Mouse (Mus musculus) forebrain, embryonic 14.5 days (tissue): Measurements from ENCODE around the gene Psrc1. TPM values are rescaled to one million over a fixed set of nuclear protein-coding genes. Genes with fewer than 3 reads are reported as not detected.

Source experiments
- ATAC-seq: fragments of 200-750 bp; cut with Nextera tagmentation; 2 replicates; pipeline ENCODE4 v1.8.0; 2017; ENCODE audit warnings: mild to moderate bottlenecking, moderate library complexity
- DNase-seq: peaks from one replicate; pipeline ENCODE4 v3.0.0-alpha.2; 2015; ENCODE audit warnings: low spot score
- H3K27ac ChIP-seq: fragments of 300-500 bp; sonication (generic); 2 replicates; pipeline ENCODE4 v1.5.1; 2014; ENCODE audit warnings: low read depth, mild to moderate bottlenecking, control low read depth, low read length, moderate library complexity
- H3K27me3 ChIP-seq: fragments of 300-500 bp; sonication (generic); replicated peaks from 2 replicates; pipeline ENCODE4 v1.6.1; 2014; ENCODE audit warnings: low read length, control low read depth, mixed read lengths; ENCODE audit not compliant: control insufficient read depth, insufficient read depth
- H3K36me3 ChIP-seq: fragments of 300-500 bp; sonication (generic); 2 replicates; pipeline ENCODE4 v1.6.1; 2014; ENCODE audit warnings: low read length, control low read depth; ENCODE audit not compliant: control insufficient read depth, insufficient read depth
- H3K4me1 ChIP-seq: fragments of 300-500 bp; sonication (generic); 2 replicates; pipeline ENCODE4 v1.6.1; 2014; ENCODE audit warnings: antibody characterized with exemption, low read length, control low read depth; ENCODE audit not compliant: control insufficient read depth, insufficient read depth
- H3K4me2 ChIP-seq: fragments of 300-500 bp; sonication (generic); 2 replicates; pipeline ENCODE4 v1.6.1; 2014; ENCODE audit warnings: mild to moderate bottlenecking, control low read depth, low read length
- H3K4me3 ChIP-seq: fragments of 300-500 bp; sonication (generic); 2 replicates; pipeline ENCODE4 v1.5.1; 2014; ENCODE audit warnings: low read depth, low read length, control low read depth
- H3K9ac ChIP-seq: fragments of 300-500 bp; sonication (generic); 2 replicates; pipeline ENCODE4 v1.6.1; 2014; ENCODE audit warnings: mild to moderate bottlenecking, low read length, control low read depth, moderate library complexity
- H3K9me3 ChIP-seq: fragments of 300-500 bp; sonication (generic); replicated peaks from 2 replicates; pipeline ENCODE4 v1.6.1; 2016; ENCODE audit warnings: low read length, control low read depth, mixed read lengths; ENCODE audit not compliant: control insufficient read depth
- WGBS: fragments of 180-500 bp; shearing (Covaris S2); extraction: QIAGEN DNeasy Blood & Tissue Kit; methylation state at CpG from one replicate; pipeline ENCODE4 v1.1.7; 2014; 5-methylcytosine and 5-hydroxymethylcytosine counted together
- polyA plus RNA-seq: library from polyadenylated mRNA; unstranded; fragments of >200 nt; fragmentation: Nextera tagmentation; extraction: Ambion mirVana; gene quantifications from 2 replicates; pipeline ENCODE4 v1.2.1, GENCODE M21; 2014

Psrc1 gene
- polyA plus RNA-seq, 1 experiment from 2014 or later: 42.0 TPM

DNA sequence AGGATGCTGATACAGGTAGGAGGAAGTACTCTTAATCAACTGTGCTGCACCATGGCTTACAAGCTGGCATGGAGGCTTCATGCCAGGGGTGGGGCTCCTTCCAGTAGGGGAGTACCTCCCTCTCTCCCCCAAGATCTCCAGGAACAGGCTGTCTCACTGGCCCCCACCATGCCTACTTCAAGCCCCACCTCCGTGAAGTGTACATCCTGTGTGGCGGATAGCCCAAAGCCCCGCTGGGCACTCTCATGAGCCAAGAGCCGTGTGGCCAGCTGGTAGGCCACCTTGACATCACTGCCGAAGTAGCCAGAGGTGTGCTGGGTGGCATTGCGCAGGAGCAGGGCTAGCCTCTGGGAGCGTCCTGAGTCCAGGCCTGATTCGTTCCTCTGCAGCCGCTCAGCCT lies 14.6 kb downstream of the Psrc1 start:
- Histone ChIP-seq H3K9me3 (no peaks in the 10 kb centered on the region), H3K9ac (no peak overlapping the region), H3K27me3 (no peaks in the 10 kb centered on the region), H3K4me2 (no peak overlapping the region), H3K27ac (no peak overlapping the region), H3K36me3 (peaks cover 100% of the 10 kb centered on the region), H3K4me3 (no peak overlapping the region), H3K4me1 (peaks cover 2% of the 10 kb centered on the region; the same call in 1 of the 2 replicates)
- ATAC-seq: no peak
- WGBS: 93% methylated on average over 9 of the region's 9 CpGs
- no peak for DNase-seq

DNA sequence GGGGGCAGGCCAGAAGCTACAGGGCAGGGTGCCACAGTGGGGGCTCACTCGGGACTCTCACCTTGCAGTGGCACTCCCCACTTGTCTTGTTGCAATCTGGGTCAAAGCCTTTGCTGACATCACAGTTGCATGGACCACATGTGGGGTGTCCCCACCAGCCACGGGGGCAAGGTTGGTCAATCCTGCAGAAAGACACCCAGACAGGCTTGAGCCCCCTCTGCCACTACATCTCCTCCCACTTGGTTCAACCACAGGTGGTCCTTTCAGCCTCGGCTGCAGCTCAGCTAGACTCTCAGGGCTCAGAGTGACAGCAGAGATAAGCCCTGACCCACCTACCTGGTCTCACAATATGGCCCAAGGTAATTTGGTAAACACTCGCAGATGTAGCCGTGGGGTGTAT lies 16.8 kb downstream of the Psrc1 start:
- 92% methylated on average over 5 of the region's 5 CpGs for WGBS
- H3K27me3 ChIP-seq: no peaks in the 10 kb centered on the region
- peaks cover 100% of the 10 kb centered on the region for H3K36me3 ChIP-seq
- H3K27ac ChIP-seq: no peak overlapping the region
- ATAC-seq (no peak), DNase-seq (no peak)
- no peak overlapping the region for H3K9ac ChIP-seq
- H3K9me3 ChIP-seq: no peaks in the 10 kb centered on the region
- no peak overlapping the region for H3K4me3 ChIP-seq
- H3K4me2 ChIP-seq: no peak overlapping the region
- H3K4me1 ChIP-seq: peaks cover 6% of the 10 kb centered on the region

DNA sequence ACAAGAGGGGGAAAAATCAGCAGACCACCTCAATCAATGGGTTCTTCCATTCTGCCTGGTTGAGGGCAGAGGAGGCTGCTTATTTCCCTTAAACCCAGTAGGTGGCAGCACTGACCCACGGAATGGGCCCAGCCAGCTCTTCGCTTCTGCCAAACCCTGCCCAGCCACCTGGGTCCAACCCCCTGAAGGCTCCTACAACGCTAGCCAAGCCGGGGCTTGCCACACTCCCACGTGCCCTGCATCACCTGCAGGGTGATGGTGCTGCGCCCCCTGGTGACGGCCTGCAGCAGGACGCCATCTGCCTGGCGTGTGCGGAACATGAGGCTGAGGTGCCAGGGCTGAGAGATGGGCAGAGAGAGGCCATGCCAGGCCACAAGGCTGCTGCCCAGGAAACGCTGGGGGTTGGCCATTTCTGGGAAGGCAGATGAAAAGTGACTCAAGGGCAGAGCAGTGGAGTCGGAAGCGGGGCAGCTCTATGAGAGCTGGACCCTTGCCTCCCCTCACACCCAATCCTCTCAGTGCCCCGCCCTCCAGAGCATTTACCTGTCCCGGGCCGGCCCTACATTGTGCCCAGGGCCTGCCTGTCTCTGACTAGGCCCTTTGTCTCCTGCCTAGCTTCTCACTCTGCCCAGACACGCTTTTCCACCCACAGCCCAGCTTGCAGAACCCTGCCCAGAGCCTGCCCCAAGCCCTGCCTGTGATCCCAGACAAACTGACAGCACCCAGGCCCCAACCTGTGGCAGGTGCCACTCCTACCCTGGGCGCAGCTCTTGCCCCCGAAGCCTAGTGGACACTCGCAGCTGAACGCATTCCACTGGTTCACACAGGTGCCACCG lies 18.3 kb downstream of the Psrc1 start:
- H3K4me1 ChIP-seq: peaks cover 13% of the 10 kb centered on the region
- no peaks in the 10 kb centered on the region for H3K27me3 ChIP-seq
- H3K4me2 ChIP-seq: 0 out of 2 replicates have a peak overlapping the region, but pooled peaks have one; percentile 12
- peak overlapping the region; percentile 32; the same call in 1 of the 2 replicates for H3K9ac ChIP-seq
- H3K4me3 ChIP-seq: no peak overlapping the region
- H3K9me3 ChIP-seq: no peaks in the 10 kb centered on the region
- WGBS: 37% methylated on average over 22 of the region's 22 CpGs
- peak overlapping the region; percentile 66 for H3K27ac ChIP-seq
- ATAC-seq: peak; percentile 91
- peak; percentile 96 for DNase-seq
- peaks cover 97% of the 10 kb centered on the region for H3K36me3 ChIP-seq

DNA sequence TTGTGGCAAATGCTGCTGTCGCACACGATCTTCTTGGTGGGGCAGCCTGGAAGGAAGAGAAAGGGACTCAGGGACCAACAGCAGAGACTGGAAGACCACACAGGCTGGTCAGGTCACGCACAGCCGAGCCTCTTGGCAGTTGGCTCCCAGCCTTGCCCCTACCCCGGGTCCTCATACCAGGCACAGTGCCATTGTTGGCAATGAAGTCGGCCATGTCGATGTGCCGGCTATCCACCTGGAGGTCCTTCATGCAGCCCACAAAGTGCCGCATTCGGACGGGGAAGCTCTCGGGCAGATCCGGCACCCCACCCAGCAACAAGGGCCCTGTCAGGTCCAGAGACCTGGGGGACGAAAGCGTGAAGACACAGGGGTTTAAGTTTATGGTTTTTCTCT lies 18.9 kb downstream of the Psrc1 start:
- Histone ChIP-seq H3K27me3 (no peaks in the 10 kb centered on the region), H3K27ac (peak overlapping the region; percentile 66; the same call in 1 of the 2 replicates), H3K9ac (no peak overlapping the region), H3K4me2 (no peak overlapping the region), H3K9me3 (no peaks in the 10 kb centered on the region), H3K4me3 (no peak overlapping the region), H3K4me1 (peaks cover 13% of the 10 kb centered on the region), H3K36me3 (peaks cover 95% of the 10 kb centered on the region)
- ATAC-seq (no peak), DNase-seq (no peak)
- 78% methylated on average over 15 of the region's 15 CpGs for WGBS

DNA sequence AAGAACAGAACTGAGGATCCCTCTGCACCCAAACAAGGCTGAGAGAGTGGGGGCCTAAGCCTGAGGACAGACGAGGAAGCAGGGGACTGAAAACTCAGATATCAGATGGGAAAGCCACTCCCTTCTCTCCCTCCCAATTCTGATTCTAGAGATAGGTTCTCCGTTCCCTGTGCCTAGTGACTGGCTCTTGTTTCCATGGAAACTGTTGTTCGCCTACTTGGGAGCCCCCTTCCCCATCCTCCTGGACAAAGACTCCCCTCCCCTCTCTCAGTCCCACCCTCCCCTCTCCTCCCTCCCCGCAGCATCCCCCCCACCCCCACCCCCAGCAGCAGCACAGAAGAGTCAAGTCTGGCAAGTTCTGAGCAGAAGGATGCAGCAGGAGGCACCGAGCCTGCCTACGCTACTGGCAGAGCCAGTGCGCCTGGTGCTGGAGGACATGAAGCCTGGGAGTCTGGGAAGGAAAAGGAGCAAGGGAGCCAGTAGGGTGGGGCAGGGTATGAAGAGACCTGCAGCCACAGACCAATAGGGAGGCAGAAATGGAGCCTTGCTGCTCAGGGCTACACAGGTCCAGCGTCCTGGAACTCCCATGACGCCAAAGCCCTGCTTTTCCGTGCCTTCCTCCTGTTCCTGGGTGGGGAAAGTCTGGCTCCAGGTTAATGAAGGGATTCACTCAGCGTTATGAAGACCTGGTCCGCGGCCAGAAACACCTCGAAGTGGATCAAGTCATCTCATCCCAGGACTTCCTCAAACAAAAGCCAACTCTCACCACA lies 22.1 kb downstream of the Psrc1 start:
- ATAC-seq (peak; percentile 42), DNase-seq (peak; percentile 83)
- Histone ChIP-seq H3K36me3 (peaks cover 83% of the 10 kb centered on the region), H3K4me1 (peaks cover 28% of the 10 kb centered on the region), H3K27me3 (no peaks in the 10 kb centered on the region), H3K4me3 (no peak overlapping the region), H3K27ac (peak overlapping the region; percentile 52), H3K4me2 (peak overlapping the region; percentile 4; the same call in 1 of the 2 replicates), H3K9ac (peak overlapping the region; percentile 43), H3K9me3 (no peaks in the 10 kb centered on the region)
- 20% methylated on average over 14 of the region's 14 CpGs for WGBS

DNA sequence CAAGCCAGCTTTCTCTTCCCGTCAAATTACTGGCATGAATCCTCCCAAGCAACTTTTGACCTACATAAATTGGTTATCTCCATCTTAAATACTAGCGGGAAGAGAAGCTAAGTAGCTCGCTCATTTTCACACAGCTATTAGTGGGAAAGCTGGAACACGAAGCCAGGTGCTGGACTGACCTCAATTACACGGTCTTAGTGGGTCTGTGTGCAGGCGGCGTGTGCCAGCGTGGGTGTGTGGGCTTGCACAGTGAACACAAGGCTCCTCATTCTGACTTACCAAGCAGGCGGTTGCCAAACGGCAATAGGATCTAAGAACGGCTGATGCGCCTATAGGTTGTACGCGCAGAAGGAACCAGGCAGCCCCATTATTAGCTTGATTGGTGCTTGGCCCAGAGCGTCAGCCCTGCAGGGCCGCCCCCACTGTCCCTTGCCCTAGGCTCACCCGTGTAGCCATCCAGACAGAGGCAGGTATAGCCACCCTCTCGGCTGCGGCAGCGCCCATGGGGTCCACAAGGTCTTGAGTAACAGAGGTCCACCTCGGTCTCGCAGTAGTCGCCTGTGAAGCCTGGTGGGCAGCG lies 22.8 kb downstream of the Psrc1 start:
- Histone ChIP-seq H3K9me3 (no peaks in the 10 kb centered on the region), H3K4me2 (no peak overlapping the region), H3K4me3 (no peak overlapping the region), H3K27ac (peak overlapping the region; percentile 52), H3K4me1 (peaks cover 35% of the 10 kb centered on the region), H3K27me3 (no peaks in the 10 kb centered on the region), H3K9ac (peak overlapping the region; percentile 17; the same call in 1 of the 2 replicates), H3K36me3 (peaks cover 76% of the 10 kb centered on the region)
- DNase-seq (no peak), ATAC-seq (no peak)
- WGBS: 74% methylated on average over 24 of the region's 24 CpGs

DNA sequence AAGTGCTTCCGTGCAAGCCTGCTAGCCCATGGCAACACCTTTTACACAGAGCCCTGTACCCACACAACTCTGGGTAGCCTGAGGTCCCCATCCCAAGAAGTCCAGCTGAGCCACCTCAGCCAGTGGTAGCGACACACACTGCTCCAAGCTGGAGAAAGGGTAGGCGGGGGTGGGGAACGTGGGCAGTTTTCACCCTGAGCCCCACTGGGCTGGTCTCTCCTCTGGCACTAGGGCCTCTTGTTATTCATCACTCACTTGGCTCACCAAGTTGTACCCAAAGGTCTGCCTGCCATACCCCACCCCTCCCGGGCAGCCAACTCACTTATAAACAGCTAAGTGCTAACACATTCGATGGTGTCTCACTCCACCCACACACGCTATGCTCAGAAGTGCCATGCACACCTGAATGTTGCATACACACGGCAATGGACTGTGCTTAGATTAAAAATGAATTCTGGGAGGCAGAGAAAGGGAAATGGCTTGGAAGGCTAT lies 24.9 kb downstream of the Psrc1 start:
- no peak overlapping the region for H3K4me3 ChIP-seq
- no peaks in the 10 kb centered on the region for H3K27me3 ChIP-seq
- no peak for ATAC-seq

DNA sequence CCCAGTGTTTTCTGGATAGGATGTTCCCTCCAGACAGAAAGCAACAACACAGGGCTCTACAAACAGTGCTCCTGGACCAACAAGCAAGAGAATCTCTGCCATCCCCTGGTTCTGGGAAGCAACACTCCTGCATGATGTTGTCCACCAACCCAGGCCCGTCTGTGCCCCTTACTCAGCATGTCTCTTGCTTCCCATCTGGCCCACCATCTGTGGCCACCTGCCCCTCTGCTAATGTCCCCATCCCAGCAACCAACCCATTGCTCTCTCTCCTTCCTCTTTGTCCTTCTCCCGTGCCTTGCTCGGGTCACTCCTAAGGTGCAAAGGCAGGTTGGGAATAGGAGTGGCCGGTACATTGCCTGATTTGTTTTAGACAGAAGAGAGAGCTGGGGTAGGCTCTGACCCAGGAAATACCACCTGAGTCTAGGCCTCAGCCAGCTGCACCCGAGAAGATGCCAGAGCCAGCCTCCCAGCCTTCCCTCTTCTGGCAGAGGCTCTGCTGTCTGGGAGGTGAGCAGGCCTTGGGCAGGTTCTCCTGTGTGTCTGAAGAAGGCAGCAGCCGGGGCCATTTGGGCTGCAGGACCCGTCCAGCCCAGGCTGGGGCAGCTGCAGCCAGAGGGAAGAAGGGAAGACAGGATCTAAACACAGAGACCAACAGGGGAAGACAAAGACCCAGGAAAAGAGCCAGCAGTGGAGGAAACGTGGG lies 26.2 kb downstream of the Psrc1 start:
- DNase-seq (no peak), ATAC-seq (peak; percentile 8)
- 21% methylated on average over 8 of the region's 8 CpGs for WGBS
- H3K4me1 ChIP-seq: peaks cover 47% of the 10 kb centered on the region
- H3K36me3 ChIP-seq: peaks cover 71% of the 10 kb centered on the region
- peak overlapping the region; percentile 80 for H3K9ac ChIP-seq
- no peaks in the 10 kb centered on the region for H3K27me3 ChIP-seq
- peak overlapping the region; percentile 38 for H3K4me3 ChIP-seq
- H3K9me3 ChIP-seq: peaks cover 7% of the 10 kb centered on the region
- peak overlapping the region; percentile 99 for H3K27ac ChIP-seq
- H3K4me2 ChIP-seq: peak overlapping the region; percentile 88

More for the DNA sequence above, 24.9 kb downstream of the Psrc1 start:
- Histone ChIP-seq H3K9me3 (peaks cover 5% of the 10 kb centered on the region; the same call in 1 of the 2 replicates), H3K27ac (no peak overlapping the region), H3K9ac (no peak overlapping the region), H3K4me1 (peaks cover 41% of the 10 kb centered on the region), H3K36me3 (peaks cover 72% of the 10 kb centered on the region), H3K4me2 (no peak overlapping the region)
- no peak for DNase-seq
- 89% methylated on average over 8 of the region's 8 CpGs for WGBS
